Mouse (Mus musculus): ENCODE results near the gene A930018P22Rik. TPM values are rescaled to one million over a fixed set of nuclear protein-coding genes. Genes with fewer than 3 reads are reported as not detected.

A930018P22Rik gene
- total RNA-seq, 1 experiment, result not detected

DNA sequence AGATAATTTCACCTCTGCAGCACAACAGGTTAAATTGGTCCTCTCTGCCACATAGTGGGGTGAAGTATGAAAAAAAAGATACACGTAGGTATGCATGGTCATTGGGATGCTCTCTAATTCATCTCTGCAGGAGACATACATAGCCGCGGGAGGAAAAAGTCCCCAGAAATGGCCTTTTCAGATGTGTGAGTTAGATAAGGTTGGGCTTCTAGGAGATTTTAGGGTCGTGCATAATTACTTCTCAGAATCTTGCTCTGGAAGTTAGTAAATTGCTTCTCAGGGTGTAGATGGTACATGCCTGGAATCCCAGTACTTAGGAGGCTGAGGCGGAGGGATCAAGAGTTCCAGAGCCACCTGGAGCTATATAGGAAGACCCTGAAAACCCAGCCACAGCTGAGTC, 1.5 kb downstream of the A930018P22Rik start:
- no peak for TF ChIP-seq HCFC1 (IDR thresholded peaks at IDR 0.05; ENCODE audit: borderline replicate concordance, insufficient read depth, low read length)
- TF ChIP-seq CHD2 (IDR thresholded peaks at IDR 0.05; ENCODE audit: low read depth, low read length), result no peak
- no peak for TF ChIP-seq ZC3H11A (IDR thresholded peaks at IDR 0.05; ENCODE audit: borderline replicate concordance, low read depth, low read length)
- no peak for TF ChIP-seq MAFK (IDR thresholded peaks at IDR 0.05; ENCODE audit: insufficient read depth, low read depth, low read length)
- TF ChIP-seq ZNF384 (IDR thresholded peaks at IDR 0.05; ENCODE audit: low read depth, low read length), result no peak
- peaks cover 2 to 7% of the 10 kb centered on the region in 2 experiments; a peak in 2 of 4 replicates for H3K4me1 ChIP-seq (ENCODE audit: control insufficient read depth in 2 of 2, insufficient read depth in 2 of 2, low read length in 2 of 2, poor library complexity in 1 of 2)
- H3K9ac ChIP-seq (ENCODE audit: insufficient read depth, low read depth, low read length, poor library complexity, severe bottlenecking), result no peak overlapping the region
- H3K36me3 ChIP-seq (ENCODE audit: control insufficient read depth, insufficient read depth, low read length, poor library complexity, severe bottlenecking), result no peaks in the 10 kb centered on the region
- no peak overlapping the region for H3K4me3 ChIP-seq (ENCODE audit: insufficient read depth in 1 of 2, low read depth in 1 of 2, low read length in 2 of 2, poor library complexity in 1 of 2, severe bottlenecking in 1 of 2)
- in situ Hi-C loops (cut with MboI; ENCODE audit: low sequenced_read_pairs in 2 of 2, unreplicated experiment in 2 of 2), result no loop called here
- H3K9me3 ChIP-seq (ENCODE audit: control insufficient read depth, insufficient read depth, low read depth, low read length), result no peaks in the 10 kb centered on the region
- H3K27ac ChIP-seq (ENCODE audit: insufficient read depth, low read depth, low read length, poor library complexity, severe bottlenecking), result no peak overlapping the region
- no peak for DNase-seq (ENCODE audit: low read depth, low spot score)

GRCm38 (mm10) chr2:104128803-104129531, 6.4 kb downstream of the A930018P22Rik start:
- no peak overlapping the region for H3K27ac ChIP-seq (ENCODE audit: insufficient read depth, low read depth, low read length, poor library complexity, severe bottlenecking)
- H3K4me3 ChIP-seq (ENCODE audit: insufficient read depth in 1 of 2, low read depth in 1 of 2, low read length in 2 of 2, poor library complexity in 1 of 2, severe bottlenecking in 1 of 2), result no peak overlapping the region
- 0 out of 4 replicates have a peak, but pooled peaks cover 0 to 3% of the 10 kb centered on the region in 2 experiments for H3K4me1 ChIP-seq (ENCODE audit: control insufficient read depth in 2 of 2, insufficient read depth in 2 of 2, low read length in 2 of 2, poor library complexity in 1 of 2)
- H3K9ac ChIP-seq (ENCODE audit: insufficient read depth, low read depth, low read length, poor library complexity, severe bottlenecking), result no peak overlapping the region
- in situ Hi-C loops (cut with MboI; ENCODE audit: low sequenced_read_pairs in 2 of 2, unreplicated experiment in 2 of 2), result loop anchor here in 1 of 2 experiments (25.0 kb wide), 1 partner anchor 308 kb away; no protein-coding TSS in a partner anchor
- no peaks in the 10 kb centered on the region for H3K9me3 ChIP-seq (ENCODE audit: control insufficient read depth, insufficient read depth, low read depth, low read length)
- H3K36me3 ChIP-seq (ENCODE audit: control insufficient read depth, insufficient read depth, low read length, poor library complexity, severe bottlenecking), result no peaks in the 10 kb centered on the region
- TF ChIP-seq HCFC1 (IDR thresholded peaks at IDR 0.05; ENCODE audit: borderline replicate concordance, insufficient read depth, low read length) (no peak), ZNF384 (IDR thresholded peaks at IDR 0.05; ENCODE audit: low read depth, low read length) (no peak), ZC3H11A (IDR thresholded peaks at IDR 0.05; ENCODE audit: borderline replicate concordance, low read depth, low read length) (no peak), CHD2 (IDR thresholded peaks at IDR 0.05; ENCODE audit: low read depth, low read length) (no peak), MAFK (IDR thresholded peaks at IDR 0.05; ENCODE audit: insufficient read depth, low read depth, low read length) (no peak)
- DNase-seq (ENCODE audit: low read depth, low spot score), result no peak

DNA sequence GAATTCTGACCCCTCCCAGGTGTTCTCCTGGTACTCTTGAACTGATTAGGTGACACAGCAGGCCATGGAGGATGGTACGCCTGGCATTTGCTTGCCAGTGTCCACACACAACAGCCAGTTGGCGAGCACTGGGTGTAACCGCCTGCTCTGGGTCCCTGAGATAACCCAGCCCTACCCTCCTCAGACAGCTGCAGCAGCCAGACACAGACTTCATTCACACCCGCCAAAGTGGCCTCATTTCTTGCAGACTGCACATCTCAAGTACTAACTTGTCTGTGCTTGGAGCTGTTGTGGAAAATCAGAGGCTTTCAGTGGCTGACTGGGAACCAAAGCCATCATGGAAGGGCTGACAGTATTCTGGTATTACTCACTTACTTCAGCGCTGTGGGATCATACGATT, 7.6 kb downstream of the A930018P22Rik start:
- Histone ChIP-seq H3K9me3 (ENCODE audit: control insufficient read depth, insufficient read depth, low read depth, low read length) (no peaks in the 10 kb centered on the region), H3K36me3 (ENCODE audit: control insufficient read depth, insufficient read depth, low read length, poor library complexity, severe bottlenecking) (no peaks in the 10 kb centered on the region), H3K27ac (ENCODE audit: insufficient read depth, low read depth, low read length, poor library complexity, severe bottlenecking) (no peak overlapping the region), H3K9ac (ENCODE audit: insufficient read depth, low read depth, low read length, poor library complexity, severe bottlenecking) (no peak overlapping the region), H3K4me1 (ENCODE audit: control insufficient read depth in 2 of 2, insufficient read depth in 2 of 2, low read length in 2 of 2, poor library complexity in 1 of 2) (0 out of 4 replicates have a peak, but pooled peaks cover 0 to 3% of the 10 kb centered on the region in 2 experiments), H3K4me3 (ENCODE audit: insufficient read depth in 1 of 2, low read depth in 1 of 2, low read length in 2 of 2, poor library complexity in 1 of 2, severe bottlenecking in 1 of 2) (no peak overlapping the region)
- in situ Hi-C loops (cut with MboI; ENCODE audit: low sequenced_read_pairs in 2 of 2, unreplicated experiment in 2 of 2), result loop anchor here (10.0 to 25.0 kb wide), 2 partner anchors 275 to 307 kb away; no protein-coding TSS in a partner anchor
- TF ChIP-seq ZC3H11A (IDR thresholded peaks at IDR 0.05; ENCODE audit: borderline replicate concordance, low read depth, low read length) (no peak), ZNF384 (IDR thresholded peaks at IDR 0.05; ENCODE audit: low read depth, low read length) (no peak), HCFC1 (IDR thresholded peaks at IDR 0.05; ENCODE audit: borderline replicate concordance, insufficient read depth, low read length) (no peak), CHD2 (IDR thresholded peaks at IDR 0.05; ENCODE audit: low read depth, low read length) (no peak), MAFK (IDR thresholded peaks at IDR 0.05; ENCODE audit: insufficient read depth, low read depth, low read length) (no peak)
- no peak for DNase-seq (ENCODE audit: low read depth, low spot score)

DNA sequence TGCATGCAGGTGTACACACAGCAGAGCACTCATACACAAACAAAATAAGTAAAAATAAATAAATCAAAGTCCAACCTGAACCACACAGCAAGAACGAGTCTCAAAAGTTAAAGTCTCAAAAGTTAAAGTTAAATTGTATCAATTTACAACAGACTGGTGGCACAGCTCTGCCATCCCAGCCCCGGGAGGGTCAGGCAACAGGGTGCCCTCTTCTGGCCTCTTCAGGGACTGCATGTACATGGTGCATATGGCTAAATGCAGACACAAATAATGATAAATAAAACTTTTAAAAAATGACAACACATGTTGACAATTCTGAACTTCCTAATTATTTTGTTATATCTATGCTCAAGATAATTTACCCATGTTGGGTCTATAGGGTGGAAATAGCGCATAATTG, 8.4 kb downstream of the A930018P22Rik start:
- in situ Hi-C loops (cut with MboI; ENCODE audit: low sequenced_read_pairs in 2 of 2, unreplicated experiment in 2 of 2), result loop anchor here (10.0 to 25.0 kb wide), 2 partner anchors 274 to 306 kb away; no protein-coding TSS in a partner anchor
- no peaks in the 10 kb centered on the region for H3K9me3 ChIP-seq (ENCODE audit: control insufficient read depth, insufficient read depth, low read depth, low read length)
- no peak overlapping the region for H3K27ac ChIP-seq (ENCODE audit: insufficient read depth, low read depth, low read length, poor library complexity, severe bottlenecking)
- no peak overlapping the region for H3K4me3 ChIP-seq (ENCODE audit: insufficient read depth in 1 of 2, low read depth in 1 of 2, low read length in 2 of 2, poor library complexity in 1 of 2, severe bottlenecking in 1 of 2)
- TF ChIP-seq ZNF384 (IDR thresholded peaks at IDR 0.05; ENCODE audit: low read depth, low read length), result no peak
- TF ChIP-seq MAFK (IDR thresholded peaks at IDR 0.05; ENCODE audit: insufficient read depth, low read depth, low read length), result no peak
- TF ChIP-seq HCFC1 (IDR thresholded peaks at IDR 0.05; ENCODE audit: borderline replicate concordance, insufficient read depth, low read length), result no peak
- TF ChIP-seq ZC3H11A (IDR thresholded peaks at IDR 0.05; ENCODE audit: borderline replicate concordance, low read depth, low read length), result no peak
- TF ChIP-seq CHD2 (IDR thresholded peaks at IDR 0.05; ENCODE audit: low read depth, low read length), result no peak
- H3K36me3 ChIP-seq (ENCODE audit: control insufficient read depth, insufficient read depth, low read length, poor library complexity, severe bottlenecking), result no peaks in the 10 kb centered on the region
- H3K9ac ChIP-seq (ENCODE audit: insufficient read depth, low read depth, low read length, poor library complexity, severe bottlenecking), result no peak overlapping the region
- no peak for DNase-seq (ENCODE audit: low read depth, low spot score)
- H3K4me1 ChIP-seq (ENCODE audit: control insufficient read depth in 2 of 2, insufficient read depth in 2 of 2, low read length in 2 of 2, poor library complexity in 1 of 2), result 0 out of 4 replicates have a peak, but pooled peaks cover 0 to 3% of the 10 kb centered on the region in 2 experiments
